Mouse (Mus musculus): ENCODE data around the gene Hid1. TPM values are rescaled to one million over a fixed set of nuclear protein-coding genes. Genes with fewer than 3 reads are reported as not detected.
A peak's percentile ranks its signal among the peaks of the same experiment; 100 is the strongest.

Gene Hid1
- total and polyA plus RNA-seq, 3 experiments = 3.0 to 7.3 (median 5.1) TPM

DNA sequence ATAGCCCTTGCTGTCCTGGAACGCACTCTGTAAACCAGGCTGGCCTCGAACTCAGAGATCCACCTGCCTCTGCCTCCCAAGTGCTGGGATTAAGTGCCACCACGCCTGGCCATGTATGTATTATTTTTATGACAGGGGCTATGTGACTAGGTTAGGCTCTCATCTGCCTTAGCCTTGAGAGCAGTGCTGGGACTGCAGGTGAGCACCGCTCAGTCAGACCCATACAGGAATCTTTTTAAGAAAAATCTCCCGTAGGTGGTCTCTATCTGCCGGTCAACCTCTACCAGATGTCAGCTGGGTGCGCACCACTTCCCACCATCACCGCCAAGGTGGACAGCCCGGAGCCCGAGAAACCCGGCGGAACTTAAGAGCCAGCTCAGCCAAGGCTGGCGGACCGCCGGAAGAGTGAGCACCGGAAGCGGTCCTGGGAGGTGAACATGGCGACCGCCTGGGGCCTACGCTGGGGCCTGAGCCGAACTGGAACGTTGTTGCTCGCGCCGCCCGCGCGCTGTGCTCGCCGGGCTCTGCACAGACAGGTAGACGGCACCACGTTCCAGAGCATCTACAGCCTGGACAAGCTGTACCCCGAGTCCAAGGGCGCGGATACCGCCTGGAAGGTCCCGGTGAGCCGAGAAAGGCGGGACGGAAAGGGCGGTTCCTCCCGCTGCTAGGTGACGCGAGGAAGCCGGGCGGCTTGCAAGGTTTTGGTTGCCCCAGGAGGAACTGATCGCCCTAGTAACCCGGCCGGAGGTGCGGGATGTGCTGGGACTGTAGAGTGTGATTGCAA, 36.0 kb upstream of the Hid1 start, which contains the start of gene Mrpl58:
Gene Mrpl58, plus strand, starts transcription at position 415 of the 787 bp plus-strand sequence.
- 3% methylated on average over 50 of the region's 50 CpGs for WGBS
- intact Hi-C loops (cut with DNase I) = loop anchor here (1.0 to 2.0 kb wide), 3 partner anchors 9 to 45 kb away; no protein-coding TSS in a partner anchor
- TF ChIP-seq EP300 (IDR thresholded peaks at IDR 0.05; ENCODE audit: insufficient read depth, low read depth, low read length) (peak; percentile 32; the same call in 1 of the 2 replicates), POLR2A (IDR thresholded peaks at IDR 0.05; ENCODE audit: insufficient read depth, low read depth, low read length) (peak; percentile 77), CTCF (IDR thresholded peaks at IDR 0.05) (peak; percentile 19; the same call in 1 of the 2 replicates)

DNA sequence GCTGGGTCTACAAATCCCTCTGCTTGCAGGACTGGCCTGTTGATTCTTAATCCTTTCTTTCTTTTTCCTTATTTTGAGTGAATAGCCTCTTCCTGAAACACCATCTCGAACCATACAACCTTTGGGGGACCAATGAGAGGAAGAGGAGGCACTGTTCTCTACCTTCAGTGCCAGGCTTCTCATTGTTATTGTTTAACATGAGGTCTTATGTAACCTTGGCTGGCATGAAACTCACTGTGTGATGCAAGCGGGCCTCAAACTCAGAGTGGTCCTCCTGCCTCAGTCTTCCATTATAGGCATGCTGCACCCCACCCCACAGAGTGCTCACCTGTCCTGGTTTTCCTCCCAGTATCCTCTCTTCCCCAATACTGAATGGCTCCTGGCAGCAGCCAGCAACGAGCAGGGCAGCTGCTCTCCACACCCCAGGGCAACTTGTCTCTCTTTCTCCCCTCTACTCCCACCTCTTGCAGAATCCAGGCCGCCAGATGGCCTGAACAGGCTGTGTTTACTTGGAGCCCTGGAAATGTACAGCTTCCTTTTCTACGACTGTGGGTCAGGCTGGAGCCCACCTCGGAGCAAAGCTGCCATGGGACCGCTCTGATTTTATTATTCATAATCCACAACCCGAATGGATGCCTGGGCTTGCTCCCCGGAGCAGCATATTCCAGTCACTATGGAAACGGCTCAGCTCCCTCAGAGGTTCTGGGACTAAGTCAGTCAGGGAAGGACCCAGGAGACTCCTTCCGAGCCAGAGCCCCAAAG, 33.3 kb upstream of the Hid1 start:
- H3K4me3 ChIP-seq = no peak overlapping the region
- H3K9ac ChIP-seq (ENCODE audit: low read depth, low read length) = no peak overlapping the region
- DNase-seq = no peak
- no peak overlapping the region for H3K27ac ChIP-seq
- intact Hi-C loops (cut with DNase I) = no loop called here
- H3K36me3 ChIP-seq (ENCODE audit: control insufficient read depth, insufficient read depth, low read length) = no peaks in the 10 kb centered on the region; the same call in 1 of the 2 replicates
- H3K27me3 ChIP-seq (ENCODE audit: control insufficient read depth, insufficient read depth, low read length) = no peaks in the 10 kb centered on the region
- WGBS = 43% methylated on average over 11 of the region's 11 CpGs
- peaks cover 5% of the 10 kb centered on the region for H3K4me1 ChIP-seq (ENCODE audit: control insufficient read depth, insufficient read depth, low read length)
- TF ChIP-seq EP300 (IDR thresholded peaks at IDR 0.05; ENCODE audit: insufficient read depth, low read depth, low read length) = no peak
- no peak for TF ChIP-seq POLR2A (IDR thresholded peaks at IDR 0.05; ENCODE audit: insufficient read depth, low read depth, low read length)
- TF ChIP-seq CTCF (IDR thresholded peaks at IDR 0.05) = no peak
- H3K79me2 ChIP-seq (replicated peaks; ENCODE audit: control insufficient read depth, insufficient read depth, low read length) = no peaks in the 10 kb centered on the region

More for the DNA sequence above, 36.0 kb upstream of the Hid1 start, which contains the start of gene Mrpl58:
- H3K4me1 ChIP-seq (ENCODE audit: control insufficient read depth, insufficient read depth, low read length) = peaks cover 5% of the 10 kb centered on the region
- H3K27ac ChIP-seq = peak within 1 kb of the TSS; percentile 92
- peak within 1 kb of the TSS; percentile 92 for H3K9ac ChIP-seq (ENCODE audit: low read depth, low read length)
- H3K36me3 ChIP-seq (ENCODE audit: control insufficient read depth, insufficient read depth, low read length) = no peaks in the 10 kb centered on the region; the same call in 1 of the 2 replicates
- DNase-seq = peak; percentile 92
- no peaks in the 10 kb centered on the region for H3K27me3 ChIP-seq (ENCODE audit: control insufficient read depth, insufficient read depth, low read length)
- peak within 1 kb of the TSS; percentile 91 for H3K4me3 ChIP-seq
- H3K79me2 ChIP-seq (replicated peaks; ENCODE audit: control insufficient read depth, insufficient read depth, low read length) = no peaks in the 10 kb centered on the region

DNA sequence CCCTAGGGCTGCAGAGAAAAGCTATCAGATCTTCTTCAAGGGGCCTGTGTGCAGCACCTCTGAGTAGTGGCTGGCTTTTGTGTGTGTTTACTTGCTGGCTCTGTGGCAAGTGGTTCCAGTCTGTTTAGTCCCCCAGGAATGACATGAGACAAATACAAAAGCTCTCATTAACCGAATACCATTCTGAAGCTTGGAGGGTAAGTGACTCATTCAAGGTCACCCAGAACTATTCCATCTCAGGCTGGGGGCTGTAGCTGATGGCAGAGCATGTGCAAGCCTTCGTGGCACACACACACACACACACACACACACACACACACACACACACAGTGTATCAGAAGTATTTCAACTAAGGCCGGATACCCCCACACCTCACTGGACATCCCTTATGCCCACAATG, 32.6 kb upstream of the Hid1 start:
- H3K9ac ChIP-seq (ENCODE audit: low read depth, low read length) = no peak overlapping the region
- H3K4me1 ChIP-seq (ENCODE audit: control insufficient read depth, insufficient read depth, low read length) = peaks cover 5% of the 10 kb centered on the region
- no peak overlapping the region for H3K4me3 ChIP-seq
- intact Hi-C loops (cut with DNase I) = no loop called here
- no peaks in the 10 kb centered on the region for H3K27me3 ChIP-seq (ENCODE audit: control insufficient read depth, insufficient read depth, low read length)
- no peaks in the 10 kb centered on the region; the same call in 1 of the 2 replicates for H3K36me3 ChIP-seq (ENCODE audit: control insufficient read depth, insufficient read depth, low read length)
- no peak overlapping the region for H3K27ac ChIP-seq
- DNase-seq = no peak
- 66% methylated on average over 3 of the region's 3 CpGs for WGBS
- no peak for TF ChIP-seq CTCF (IDR thresholded peaks at IDR 0.05)
- no peak for TF ChIP-seq EP300 (IDR thresholded peaks at IDR 0.05; ENCODE audit: insufficient read depth, low read depth, low read length)
- TF ChIP-seq POLR2A (IDR thresholded peaks at IDR 0.05; ENCODE audit: insufficient read depth, low read depth, low read length) = no peak
- H3K79me2 ChIP-seq (replicated peaks; ENCODE audit: control insufficient read depth, insufficient read depth, low read length) = no peaks in the 10 kb centered on the region

DNA sequence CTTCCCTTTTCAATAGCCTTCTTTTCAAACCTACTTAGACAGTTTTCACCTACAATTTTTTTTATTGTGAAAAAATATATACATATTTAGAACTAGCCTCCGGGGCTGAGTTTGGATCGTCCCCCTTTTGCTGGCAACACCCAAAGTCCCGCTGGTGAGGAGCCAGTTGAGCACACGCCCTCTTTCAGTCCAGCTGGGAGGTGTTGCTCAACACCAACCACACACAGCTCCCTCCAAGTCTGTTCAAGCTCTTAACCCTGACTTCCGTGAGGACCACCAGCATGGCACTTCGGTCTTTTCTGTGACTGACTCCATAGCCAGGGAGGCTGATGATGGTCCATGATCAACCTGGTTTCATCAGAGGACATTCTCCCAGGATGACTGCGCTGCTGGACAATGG, 30.5 kb upstream of the Hid1 start:
- Histone ChIP-seq H3K4me3 (no peak overlapping the region), H3K36me3 (ENCODE audit: control insufficient read depth, insufficient read depth, low read length) (no peaks in the 10 kb centered on the region), H3K79me2 (replicated peaks; ENCODE audit: control insufficient read depth, insufficient read depth, low read length) (no peaks in the 10 kb centered on the region), H3K9ac (ENCODE audit: low read depth, low read length) (no peak overlapping the region), H3K4me1 (ENCODE audit: control insufficient read depth, insufficient read depth, low read length) (no peaks in the 10 kb centered on the region), H3K27me3 (ENCODE audit: control insufficient read depth, insufficient read depth, low read length) (no peaks in the 10 kb centered on the region), H3K27ac (no peak overlapping the region)
- DNase-seq = no peak
- no peak for TF ChIP-seq EP300 (IDR thresholded peaks at IDR 0.05; ENCODE audit: insufficient read depth, low read depth, low read length)
- no peak for TF ChIP-seq CTCF (IDR thresholded peaks at IDR 0.05)
- TF ChIP-seq POLR2A (IDR thresholded peaks at IDR 0.05; ENCODE audit: insufficient read depth, low read depth, low read length) = no peak
- intact Hi-C loops (cut with DNase I) = no loop called here
- WGBS = 57% methylated on average over 7 of the region's 7 CpGs

DNA sequence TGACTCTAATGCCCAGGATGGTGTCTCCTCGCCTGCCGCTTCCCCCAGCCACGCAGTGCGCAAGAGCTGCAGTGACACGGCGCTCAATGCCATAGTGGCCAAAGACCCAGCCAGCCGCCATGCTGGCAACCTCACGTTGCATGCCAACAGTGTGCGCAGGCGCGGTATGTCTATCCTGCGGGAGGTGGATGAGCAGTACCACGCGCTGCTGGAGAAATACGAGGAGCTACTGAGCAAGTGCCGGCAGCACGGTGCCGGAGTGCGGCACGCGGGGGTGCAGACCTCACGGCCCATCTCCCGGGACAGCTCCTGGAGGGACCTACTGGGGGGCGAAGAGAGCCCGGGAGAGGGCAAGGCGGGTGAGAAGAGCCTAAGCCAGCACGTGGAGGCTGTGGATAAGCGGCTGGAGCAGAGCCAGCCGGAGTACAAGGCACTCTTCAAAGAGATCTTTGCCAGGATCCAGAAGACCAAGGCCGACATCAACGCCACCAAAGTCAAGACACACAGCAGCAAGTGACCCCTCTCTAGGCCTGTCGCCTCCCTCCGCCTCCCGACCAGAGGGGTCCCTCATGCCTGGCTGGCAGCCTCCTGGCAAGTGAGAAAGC, 26.3 kb upstream of the Hid1 start:
- Histone ChIP-seq H3K4me3 (no peak overlapping the region), H3K9ac (ENCODE audit: low read depth, low read length) (no peak overlapping the region), H3K79me2 (replicated peaks; ENCODE audit: control insufficient read depth, insufficient read depth, low read length) (no peaks in the 10 kb centered on the region), H3K27ac (no peak overlapping the region), H3K27me3 (ENCODE audit: control insufficient read depth, insufficient read depth, low read length) (no peaks in the 10 kb centered on the region), H3K4me1 (ENCODE audit: control insufficient read depth, insufficient read depth, low read length) (no peaks in the 10 kb centered on the region), H3K36me3 (ENCODE audit: control insufficient read depth, insufficient read depth, low read length) (no peaks in the 10 kb centered on the region)
- intact Hi-C loops (cut with DNase I) = no loop called here
- no peak for DNase-seq
- TF ChIP-seq EP300 (IDR thresholded peaks at IDR 0.05; ENCODE audit: insufficient read depth, low read depth, low read length) (no peak), POLR2A (IDR thresholded peaks at IDR 0.05; ENCODE audit: insufficient read depth, low read depth, low read length) (no peak; the same call in 1 of the 2 replicates), CTCF (IDR thresholded peaks at IDR 0.05) (no peak)
- 72% methylated on average over 34 of the region's 34 CpGs for WGBS
